Mouse (Mus musculus) forebrain, embryonic 13.5 days (tissue): ENCODE data around the gene Bnip1. TPM values are rescaled to one million over a fixed set of nuclear protein-coding genes. Genes with fewer than 3 reads are reported as not detected.
A peak's percentile ranks its signal among the peaks of the same experiment; 100 is the strongest.

Experiments used
- ATAC-seq: fragments of 200-750 bp; cut with Nextera tagmentation; 2 replicates; pipeline ENCODE4 v1.8.0; 2017
- H3K27ac ChIP-seq: fragments of 300-500 bp; sonication (generic); 2 replicates; pipeline ENCODE4 v1.5.1; 2015; ENCODE audit warnings: inconsistent platforms, mild to moderate bottlenecking, moderate library complexity
- H3K27me3 ChIP-seq: fragments of 300-500 bp; sonication (generic); 2 replicates; pipeline ENCODE4 v1.6.1; 2015; ENCODE audit warnings: mild to moderate bottlenecking, inconsistent platforms
- H3K36me3 ChIP-seq: fragments of 300-500 bp; sonication (generic); 2 replicates; pipeline ENCODE4 v1.6.1; 2015; ENCODE audit warnings: mild to moderate bottlenecking, inconsistent platforms; ENCODE audit not compliant: poor library complexity, severe bottlenecking
- H3K4me1 ChIP-seq: fragments of 300-500 bp; sonication (generic); 2 replicates; pipeline ENCODE4 v1.6.1; 2015; ENCODE audit warnings: inconsistent platforms
- H3K4me2 ChIP-seq: fragments of 300-500 bp; sonication (generic); 2 replicates; pipeline ENCODE4 v1.6.1; 2015; ENCODE audit warnings: inconsistent platforms, mild to moderate bottlenecking, moderate library complexity
- H3K4me3 ChIP-seq: fragments of 300-500 bp; sonication (generic); 2 replicates; pipeline ENCODE4 v1.5.1; 2015; ENCODE audit warnings: mild to moderate bottlenecking, inconsistent platforms
- H3K9ac ChIP-seq: fragments of 300-500 bp; sonication (generic); 2 replicates; pipeline ENCODE4 v1.6.1; 2015; ENCODE audit warnings: mild to moderate bottlenecking, inconsistent platforms
- H3K9me3 ChIP-seq: fragments of 300-500 bp; sonication (generic); replicated peaks from 2 replicates; pipeline ENCODE4 v1.6.1; 2016; ENCODE audit warnings: inconsistent platforms
- WGBS: fragments of 180-500 bp; shearing (Covaris S2); methylation state at CpG from one replicate; pipeline ENCODE4 v1.1.7; 2015; 5-methylcytosine and 5-hydroxymethylcytosine counted together
- polyA plus RNA-seq: library from polyadenylated mRNA; unstranded; fragments of >200 nt; fragmentation: Nextera tagmentation; extraction: Ambion mirVana; gene quantifications from 2 replicates; pipeline ENCODE4 v1.2.1, GENCODE M21; 2015

The Bnip1 gene
- polyA plus RNA-seq, 1 experiment from 2014 or later = 50.6 TPM

GRCm38 (mm10) chr17:26836786-26837545 lies 56.1 kb downstream of the Bnip1 start:
- ATAC-seq = no peak
- no peaks in the 10 kb centered on the region for H3K36me3 ChIP-seq
- no peak overlapping the region for H3K4me2 ChIP-seq
- peaks cover 100% of the 10 kb centered on the region for H3K27me3 ChIP-seq
- no peaks in the 10 kb centered on the region for H3K9me3 ChIP-seq
- no peak overlapping the region for H3K27ac ChIP-seq
- H3K9ac ChIP-seq = no peak overlapping the region
- under 1% methylated on average over 19 of the region's 19 CpGs for WGBS
- peaks cover 8% of the 10 kb centered on the region; the same call in 1 of the 2 replicates for H3K4me1 ChIP-seq
- no peak overlapping the region for H3K4me3 ChIP-seq

- no peak overlapping the region for H3K27ac ChIP-seq
- no peak overlapping the region for H3K4me3 ChIP-seq
- ATAC-seq = no peak
- H3K9ac ChIP-seq = no peak overlapping the region
- peaks cover 100% of the 10 kb centered on the region for H3K27me3 ChIP-seq
- peaks cover 8% of the 10 kb centered on the region; the same call in 1 of the 2 replicates for H3K4me1 ChIP-seq
- no peaks in the 10 kb centered on the region for H3K36me3 ChIP-seq
- H3K9me3 ChIP-seq = no peaks in the 10 kb centered on the region
- no peak overlapping the region for H3K4me2 ChIP-seq
- 2% methylated on average over 7 of the region's 7 CpGs for WGBS
These were observed 56.7 kb downstream of the Bnip1 start for GRCm38 (mm10) chr17:26837546-26837985.

- no peak overlapping the region for H3K4me3 ChIP-seq
- no peaks in the 10 kb centered on the region for H3K9me3 ChIP-seq
- no peak overlapping the region for H3K4me2 ChIP-seq
- under 1% methylated on average over 36 of the region's 37 CpGs for WGBS
- ATAC-seq = no peak
- H3K36me3 ChIP-seq = no peaks in the 10 kb centered on the region
- no peak overlapping the region for H3K9ac ChIP-seq
- H3K27me3 ChIP-seq = peaks cover 100% of the 10 kb centered on the region
- peaks cover 8% of the 10 kb centered on the region; the same call in 1 of the 2 replicates for H3K4me1 ChIP-seq
- H3K27ac ChIP-seq = no peak overlapping the region
These were observed 57.5 kb downstream of the Bnip1 start for GRCm38 (mm10) chr17:26838191-26838910.

GRCm38 (mm10) chr17:26838911-26839717 lies 58.2 kb downstream of the Bnip1 start:
- Histone ChIP-seq H3K9me3 (no peaks in the 10 kb centered on the region), H3K9ac (no peak overlapping the region), H3K27me3 (peaks cover 100% of the 10 kb centered on the region), H3K36me3 (no peaks in the 10 kb centered on the region), H3K4me3 (peak overlapping the region; percentile 15), H3K4me2 (peak overlapping the region; percentile 30), H3K27ac (no peak overlapping the region), H3K4me1 (peaks cover 8% of the 10 kb centered on the region; the same call in 1 of the 2 replicates)
- 1% methylated on average over 83 of the region's 87 CpGs for WGBS
- ATAC-seq = no peak

- 1% methylated on average over 26 of the region's 26 CpGs for WGBS
- H3K27ac ChIP-seq = no peak overlapping the region
- H3K9me3 ChIP-seq = no peaks in the 10 kb centered on the region
- H3K4me1 ChIP-seq = peaks cover 8% of the 10 kb centered on the region; the same call in 1 of the 2 replicates
- ATAC-seq = no peak
- peak overlapping the region; percentile 30; the same call in 1 of the 2 replicates for H3K4me2 ChIP-seq
- H3K27me3 ChIP-seq = peaks cover 100% of the 10 kb centered on the region
- no peak overlapping the region for H3K9ac ChIP-seq
- no peaks in the 10 kb centered on the region for H3K36me3 ChIP-seq
- H3K4me3 ChIP-seq = peak overlapping the region; percentile 15; the same call in 1 of the 2 replicates
These were observed 59.0 kb downstream of the Bnip1 start for GRCm38 (mm10) chr17:26839718-26840438.

GRCm38 (mm10) chr17:26840439-26840780 lies 59.5 kb downstream of the Bnip1 start:
- no peak overlapping the region for H3K4me2 ChIP-seq
- ATAC-seq = no peak
- no peak overlapping the region for H3K4me3 ChIP-seq
- H3K27ac ChIP-seq = no peak overlapping the region
- peaks cover 8% of the 10 kb centered on the region; the same call in 1 of the 2 replicates for H3K4me1 ChIP-seq
- H3K36me3 ChIP-seq = no peaks in the 10 kb centered on the region
- H3K27me3 ChIP-seq = peaks cover 100% of the 10 kb centered on the region
- no peak overlapping the region for H3K9ac ChIP-seq
- no peaks in the 10 kb centered on the region for H3K9me3 ChIP-seq
- 3% methylated on average over 9 of the region's 9 CpGs for WGBS

DNA sequence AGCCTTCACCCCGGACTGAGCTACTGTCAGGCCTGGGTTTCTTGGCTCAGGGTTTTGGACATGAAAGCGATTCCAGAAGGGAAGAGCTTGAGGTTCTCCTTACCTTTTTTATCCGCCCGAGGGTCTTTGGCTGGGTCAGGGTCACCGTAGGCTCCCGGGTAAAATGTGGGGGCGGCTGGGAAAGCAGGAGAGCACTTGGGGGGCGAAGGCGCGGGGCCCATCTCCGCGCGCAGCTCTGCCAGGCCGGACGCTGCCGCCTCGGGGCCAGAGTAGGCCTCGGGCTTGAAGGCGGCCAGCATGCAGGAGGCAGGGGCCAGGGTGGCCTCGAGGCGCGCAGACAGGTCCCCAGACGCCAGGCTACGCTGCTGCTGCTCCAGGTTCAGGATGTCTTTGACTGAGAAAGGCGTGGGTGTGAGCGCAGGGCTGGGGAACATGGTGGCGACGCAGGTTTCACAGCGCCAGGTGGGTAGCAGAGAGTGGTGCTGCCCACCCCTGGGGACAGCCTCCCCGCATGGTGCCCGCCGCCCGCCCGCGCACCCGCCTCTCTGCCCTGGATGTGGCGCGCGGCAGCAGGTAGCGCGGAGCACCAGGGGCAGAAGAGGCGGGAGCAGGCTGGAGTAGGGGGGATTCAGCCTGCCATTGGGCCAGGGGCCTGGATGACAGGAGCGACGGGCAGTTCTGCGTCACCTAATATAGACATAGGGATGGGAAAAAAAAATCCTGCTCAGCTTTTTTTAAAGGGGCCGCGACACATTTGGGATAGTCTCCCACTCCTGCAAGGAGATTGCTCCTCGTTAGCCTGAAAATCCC lies 60.3 kb downstream of the Bnip1 start:
- H3K27ac ChIP-seq = no peak overlapping the region
- no peaks in the 10 kb centered on the region for H3K9me3 ChIP-seq
- 1% methylated on average over 48 of the region's 48 CpGs for WGBS
- H3K4me2 ChIP-seq = no peak overlapping the region
- H3K4me1 ChIP-seq = peaks cover 8% of the 10 kb centered on the region; the same call in 1 of the 2 replicates
- no peak overlapping the region for H3K4me3 ChIP-seq
- peaks cover 99% of the 10 kb centered on the region for H3K27me3 ChIP-seq
- no peak overlapping the region for H3K9ac ChIP-seq
- ATAC-seq = no peak
- H3K36me3 ChIP-seq = no peaks in the 10 kb centered on the region

DNA sequence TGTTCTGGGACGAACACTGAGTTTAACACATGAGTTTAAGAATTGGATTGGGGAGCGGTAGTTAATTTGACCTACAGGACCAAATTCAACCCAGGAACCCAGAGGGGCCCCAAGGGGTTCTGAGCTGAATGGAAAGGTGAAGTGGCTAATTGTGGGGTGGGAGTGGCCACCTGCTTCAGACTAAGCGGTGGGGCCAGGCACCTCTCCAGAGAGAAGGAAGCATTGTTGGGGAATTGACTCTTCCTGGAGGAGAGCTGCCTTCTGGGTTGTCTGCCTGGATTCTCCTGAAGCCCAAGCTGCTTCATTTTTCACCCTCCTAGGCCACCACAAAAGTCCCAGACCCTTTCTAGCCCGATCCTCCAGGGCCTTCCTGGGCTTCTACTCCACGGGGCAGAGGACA lies 61.1 kb downstream of the Bnip1 start:
- H3K4me3 ChIP-seq = no peak overlapping the region
- H3K36me3 ChIP-seq = no peaks in the 10 kb centered on the region
- peaks cover 8% of the 10 kb centered on the region; the same call in 1 of the 2 replicates for H3K4me1 ChIP-seq
- 0% methylated on average over 5 of the region's 5 CpGs for WGBS
- no peak overlapping the region for H3K4me2 ChIP-seq
- no peak overlapping the region for H3K27ac ChIP-seq
- no peak for ATAC-seq
- no peaks in the 10 kb centered on the region for H3K9me3 ChIP-seq
- H3K27me3 ChIP-seq = peaks cover 96% of the 10 kb centered on the region
- no peak overlapping the region for H3K9ac ChIP-seq
